ENCODE assay signal across 16 mouse cellular contexts in genomic region chr1:120075507-120075906, GRCm38 (mm10). TPM values are rescaled to one million over a fixed set of nuclear protein-coding genes. Genes with fewer than 3 reads are reported as not detected.
DNase-seq lines count a peak whose midpoint lies in the region; ATAC-seq and TF ChIP-seq lines count a peak whose summit lies in the region.
"Had no signal": no experiment of that assay in that cellular context is flagged by ENCODE, and none has a peak within 500 bp of the region (broad histone marks: within the 10 kb centered on the region; RNA-seq: fewer than 3 reads in every experiment).

No protein-coding gene starts in this region.

- peak; percentile 17 for DNase-seq in 3T3-L1 (ENCODE audit: low read depth, low spot score)
- DNase-seq in 416B (ENCODE audit: low read depth) = peak; percentile 29
- no peak for DNase-seq in embryo, embryonic 9.5 days (ENCODE audit: extremely low spot score)
- DNase-seq in frontal cortex, postnatal 10 days (ENCODE audit: low spot score in 2 of 2) = no peak
- DNase-seq: adrenal gland, adult 8-10 months; layer of hippocampus, postnatal 36 days; left cerebral cortex, postnatal 4 days; thymus, postnatal 14 days had no signal

- peak overlapping the region; percentile 40; the same call in 1 of the 2 replicates for H3K9ac ChIP-seq in intestine, embryonic 16.5 days (ENCODE audit: low read depth, low read length)
- H3K9ac ChIP-seq in intestine, embryonic 15.5 days = no peak overlapping the region
- no peak overlapping the region for H3K9ac ChIP-seq in intestine, postnatal 0 days (ENCODE audit: low read depth, low read length)
- H3K9ac ChIP-seq: forebrain, embryonic 15.5 days; hindbrain, embryonic 14.5 days; lung, embryonic 15.5 days; neural tube, embryonic 12.5 days had no signal

- H3K27ac ChIP-seq in intestine, embryonic 16.5 days (ENCODE audit: low read length) = no peak overlapping the region
- H3K27ac ChIP-seq in intestine, embryonic 15.5 days = no peak overlapping the region
- 0 out of 2 replicates have a peak overlapping the region, but pooled peaks have one; percentile 36 for H3K27ac ChIP-seq in intestine, postnatal 0 days (ENCODE audit: low read depth, low read length)
- H3K27ac ChIP-seq: forebrain, embryonic 15.5 days; hindbrain, embryonic 14.5 days; neural tube, embryonic 12.5 days had no signal

- TF ChIP-seq CTCF in intestine, postnatal 0 days (IDR thresholded peaks at IDR 0.05; ENCODE audit: low read depth) = no peak

- WGBS in intestine, embryonic 16.5 days = 70% methylated on average over 5 of the region's 5 CpGs
- 66% methylated on average over 5 of the region's 5 CpGs for WGBS in intestine, embryonic 15.5 days
- 37% methylated on average over 5 of the region's 5 CpGs for WGBS in intestine, postnatal 0 days

- no peak overlapping the region for H3K4me3 ChIP-seq in intestine, embryonic 16.5 days (ENCODE audit: low read length)
- no peak overlapping the region for H3K4me3 ChIP-seq in intestine, embryonic 15.5 days (replicated peaks)
- H3K4me3 ChIP-seq in intestine, postnatal 0 days (ENCODE audit: low read depth, low read length) = no peak overlapping the region
- H3K4me3 ChIP-seq: erythroblast, embryonic 14.5 days; forebrain, embryonic 15.5 days; lung, embryonic 15.5 days; neural tube, embryonic 12.5 days had no signal

- no peak overlapping the region for H3K4me2 ChIP-seq in intestine, embryonic 16.5 days (ENCODE audit: low read depth, low read length)
- no peak overlapping the region for H3K4me2 ChIP-seq in intestine, embryonic 15.5 days (replicated peaks)
- no peak overlapping the region for H3K4me2 ChIP-seq in intestine, postnatal 0 days (replicated peaks; ENCODE audit: low read depth)
- H3K4me2 ChIP-seq: forebrain, embryonic 15.5 days; hindbrain, embryonic 14.5 days; lung, embryonic 15.5 days; neural tube, embryonic 12.5 days had no signal

- H3K9me3 ChIP-seq in intestine, embryonic 16.5 days (ENCODE audit: control insufficient read depth, low read length) = no peaks in the 10 kb centered on the region
- no peaks in the 10 kb centered on the region for H3K9me3 ChIP-seq in intestine, embryonic 15.5 days
- H3K9me3 ChIP-seq in intestine, postnatal 0 days (ENCODE audit: control insufficient read depth) = no peaks in the 10 kb centered on the region
- H3K9me3 ChIP-seq: forebrain, embryonic 15.5 days; lung, embryonic 15.5 days; neural tube, embryonic 12.5 days had no signal

- H3K4me1 ChIP-seq in intestine, embryonic 16.5 days (ENCODE audit: control insufficient read depth, insufficient read depth, low read length) = peaks cover 23% of the 10 kb centered on the region
- peaks cover 20% of the 10 kb centered on the region for H3K4me1 ChIP-seq in intestine, embryonic 15.5 days (replicated peaks)
- peaks cover 6% of the 10 kb centered on the region; the same call in 1 of the 2 replicates for H3K4me1 ChIP-seq in intestine, postnatal 0 days (replicated peaks; ENCODE audit: control insufficient read depth, insufficient read depth, low read length)

- no peaks in the 10 kb centered on the region for H3K27me3 ChIP-seq in intestine, embryonic 16.5 days (replicated peaks; ENCODE audit: control insufficient read depth, insufficient read depth, low read length)
- H3K27me3 ChIP-seq in intestine, embryonic 15.5 days (replicated peaks) = no peaks in the 10 kb centered on the region
- H3K27me3 ChIP-seq in intestine, postnatal 0 days (replicated peaks; ENCODE audit: control insufficient read depth, insufficient read depth, low read length) = no peaks in the 10 kb centered on the region
- H3K27me3 ChIP-seq: lung, embryonic 15.5 days had no signal

- H3K36me3 ChIP-seq in intestine, embryonic 16.5 days (ENCODE audit: control insufficient read depth, insufficient read depth, low read length) = no peaks in the 10 kb centered on the region
- no peaks in the 10 kb centered on the region for H3K36me3 ChIP-seq in intestine, embryonic 15.5 days
- no peaks in the 10 kb centered on the region for H3K36me3 ChIP-seq in intestine, postnatal 0 days (ENCODE audit: control insufficient read depth, insufficient read depth)
- H3K36me3 ChIP-seq: forebrain, embryonic 15.5 days; lung, embryonic 15.5 days; neural tube, embryonic 12.5 days had no signal

- ATAC-seq in intestine, embryonic 16.5 days = no peak
- no peak for ATAC-seq in intestine, embryonic 15.5 days
- ATAC-seq in intestine, postnatal 0 days = no peak
- ATAC-seq: forebrain, embryonic 15.5 days had no signal

RNA-seq across cellular contexts. Expression of gene Tmem37, which starts 1.6 kb away (rescaled TPM):
- polyA plus RNA-seq in intestine, embryonic 16.5 days (2015; fragmentation: Nextera tagmentation; extraction: Ambion mirVana) = 108 and 129 TPM in 2 replicates
- polyA plus RNA-seq in intestine, embryonic 15.5 days (2015; fragmentation: Nextera tagmentation; extraction: Ambion mirVana) = 51.3 and 66.1 TPM in 2 replicates
- polyA plus RNA-seq in intestine, postnatal 0 days (2015; fragmentation: Nextera tagmentation; extraction: Ambion mirVana) = 593 and 673 TPM in 2 replicates

RNA-seq across cellular contexts. Expression of gene Dbi, which starts 45.4 kb away (rescaled TPM):
- 1,842 and 2,069 TPM in 2 replicates for polyA plus RNA-seq in intestine, embryonic 16.5 days (2015; fragmentation: Nextera tagmentation; extraction: Ambion mirVana)
- 1,422 and 1,510 TPM in 2 replicates for polyA plus RNA-seq in intestine, embryonic 15.5 days (2015; fragmentation: Nextera tagmentation; extraction: Ambion mirVana)
- polyA plus RNA-seq in intestine, postnatal 0 days (2015; fragmentation: Nextera tagmentation; extraction: Ambion mirVana) = 3,066 and 3,164 TPM in 2 replicates

RNA-seq across cellular contexts. Expression of gene 3110009E18Rik, which starts 45.5 kb away (rescaled TPM):
- 13.2 and 14.6 TPM in 2 replicates for polyA plus RNA-seq in intestine, embryonic 16.5 days (2015; fragmentation: Nextera tagmentation; extraction: Ambion mirVana)
- polyA plus RNA-seq in intestine, embryonic 15.5 days (2015; fragmentation: Nextera tagmentation; extraction: Ambion mirVana) = 15.6 and 18.4 TPM in 2 replicates
- polyA plus RNA-seq in intestine, postnatal 0 days (2015; fragmentation: Nextera tagmentation; extraction: Ambion mirVana) = 8.2 and 8.7 TPM in 2 replicates
- polyA plus RNA-seq: erythroblast, embryonic 14.5 days had no signal

Comparison
In these comparisons a context has a peak if more than half of its experiments do, and no peak if none do; other contexts are left out.
1. DNase-seq: peak in 3T3-L1 (single experiment) and 416B (single experiment); none in embryo, embryonic 9.5 days (single experiment) and frontal cortex, postnatal 10 days (0 of 2).